Mouse (Mus musculus) lung, embryonic 15.5 days (tissue): Measurements from ENCODE around the gene Lrp5. TPM values are rescaled to one million over a fixed set of nuclear protein-coding genes. Genes with fewer than 3 reads are reported as not detected.

Experiments
- ATAC-seq: fragments of 200-750 bp; cut with Nextera tagmentation; 2 replicates; pipeline ENCODE4 v1.8.0; 2017; ENCODE audit warnings: moderate number of reproducible peaks, borderline replicate concordance; ENCODE audit not compliant: low FRiP score, low TSS enrichment; ENCODE audit errors: extremely low read depth
- H3K27ac ChIP-seq: fragments of 300-500 bp; sonication (generic); 2 replicates; pipeline ENCODE4 v1.5.1; 2015; ENCODE audit warnings: moderate library complexity, mild to moderate bottlenecking, inconsistent platforms
- H3K27me3 ChIP-seq: fragments of 300-500 bp; sonication (generic); 2 replicates; pipeline ENCODE4 v1.6.1; 2015; ENCODE audit warnings: inconsistent platforms
- H3K36me3 ChIP-seq: fragments of 300-500 bp; sonication (generic); 2 replicates; pipeline ENCODE4 v1.6.1; 2015; ENCODE audit warnings: inconsistent platforms
- H3K4me1 ChIP-seq: fragments of 300-500 bp; sonication (generic); 2 replicates; pipeline ENCODE4 v1.6.1; 2015; ENCODE audit warnings: inconsistent platforms
- H3K4me2 ChIP-seq: fragments of 300-500 bp; sonication (generic); 2 replicates; pipeline ENCODE4 v1.6.1; 2015; ENCODE audit warnings: inconsistent platforms, mild to moderate bottlenecking, moderate library complexity
- H3K4me3 ChIP-seq: fragments of 300-500 bp; sonication (generic); 2 replicates; pipeline ENCODE4 v1.5.1; 2015; ENCODE audit warnings: mild to moderate bottlenecking, inconsistent platforms
- H3K9ac ChIP-seq: fragments of 300-500 bp; sonication (generic); 2 replicates; pipeline ENCODE4 v1.6.1; 2015; ENCODE audit warnings: inconsistent platforms
- H3K9me3 ChIP-seq: fragments of 300-500 bp; sonication (generic); 2 replicates; pipeline ENCODE4 v1.6.1; 2016; ENCODE audit warnings: inconsistent platforms
- WGBS: fragments of 180-500 bp; shearing (Covaris S2); methylation state at CpG from one replicate; pipeline ENCODE4 v1.1.7; 2015; 5-methylcytosine and 5-hydroxymethylcytosine counted together
- polyA plus RNA-seq: library from polyadenylated mRNA; unstranded; fragments of >200 nt; fragmentation: Nextera tagmentation; extraction: Ambion mirVana; gene quantifications from 2 replicates; pipeline ENCODE4 v1.2.1, GENCODE M21; 2015

The Lrp5 gene
- polyA plus RNA-seq, 1 experiment from 2014 or later: 7.7 TPM

DNA sequence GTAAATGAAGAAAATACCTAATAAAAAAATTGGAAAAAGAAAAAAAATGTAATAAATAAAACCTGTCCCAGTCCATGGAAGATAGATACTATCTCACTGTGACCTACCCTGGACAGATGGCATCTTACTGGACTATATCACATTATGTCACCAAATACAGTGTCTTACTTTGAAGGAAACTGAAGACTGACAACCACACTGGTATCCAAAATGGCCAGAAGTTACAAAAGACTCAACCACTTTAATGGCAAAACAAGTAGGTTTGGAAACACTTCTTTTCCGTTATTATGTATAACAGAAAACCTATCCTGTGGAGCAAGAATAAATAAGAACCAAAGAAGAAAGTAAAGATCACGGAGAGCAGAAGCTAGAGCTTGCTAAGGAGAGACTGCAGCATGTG is 146.1 kb downstream of the Lrp5 start:
- no peak overlapping the region for H3K27ac ChIP-seq
- WGBS: 93% methylated on average over 2 of the region's 2 CpGs
- no peak overlapping the region for H3K4me3 ChIP-seq
- H3K4me1 ChIP-seq: no peaks in the 10 kb centered on the region
- no peak for ATAC-seq
- H3K27me3 ChIP-seq: no peaks in the 10 kb centered on the region
- no peak overlapping the region for H3K4me2 ChIP-seq
- H3K36me3 ChIP-seq: peaks cover 24% of the 10 kb centered on the region
- no peaks in the 10 kb centered on the region for H3K9me3 ChIP-seq
- H3K9ac ChIP-seq: no peak overlapping the region

DNA sequence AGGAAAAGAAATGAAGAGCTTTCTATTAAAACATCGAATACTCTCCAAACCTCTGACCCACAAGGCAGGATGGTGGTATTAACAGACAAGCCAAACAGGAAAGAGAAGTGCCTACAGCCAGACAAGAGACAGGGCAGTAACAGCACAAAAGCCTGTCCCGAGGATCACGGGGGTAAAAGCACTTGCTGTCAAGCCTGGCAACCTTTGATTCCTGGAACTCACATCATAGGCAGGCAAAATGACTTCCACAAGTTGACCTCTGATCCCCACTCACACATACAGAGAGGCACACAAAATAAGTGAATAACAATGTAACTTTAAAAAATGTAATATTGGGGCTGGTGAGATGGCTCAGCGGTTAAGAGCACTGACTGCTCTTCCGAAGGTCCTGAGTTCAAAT is 146.9 kb downstream of the Lrp5 start:
- Histone ChIP-seq H3K4me2 (no peak overlapping the region), H3K4me3 (no peak overlapping the region), H3K4me1 (no peaks in the 10 kb centered on the region), H3K27me3 (no peaks in the 10 kb centered on the region), H3K27ac (no peak overlapping the region), H3K9me3 (no peaks in the 10 kb centered on the region), H3K36me3 (peaks cover 24% of the 10 kb centered on the region), H3K9ac (no peak overlapping the region)
- ATAC-seq: no peak
- 83% methylated on average over 5 of the region's 5 CpGs for WGBS

DNA sequence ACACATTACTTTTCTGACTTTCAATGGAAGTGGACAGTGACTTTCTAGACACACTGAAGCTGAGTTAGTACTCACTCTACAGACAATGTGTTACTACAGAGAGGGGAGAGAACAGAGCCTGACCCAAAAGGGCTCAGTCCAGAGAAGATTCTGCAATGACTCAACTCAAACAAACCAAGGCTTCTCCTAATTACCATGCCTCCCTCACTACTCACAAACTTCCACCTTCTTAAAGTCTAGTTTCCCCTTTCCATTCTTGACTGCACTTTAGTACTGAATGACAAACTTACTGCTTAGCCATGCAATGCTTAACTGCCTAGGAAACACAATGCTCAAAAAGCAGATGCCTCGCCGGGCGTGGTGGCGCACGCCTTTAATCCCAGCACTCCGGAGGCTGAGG is 148.7 kb downstream of the Lrp5 start:
- Histone ChIP-seq H3K9ac (no peak overlapping the region), H3K4me1 (0 out of 2 replicates have a peak, but pooled peaks cover 2% of the 10 kb centered on the region), H3K27me3 (no peaks in the 10 kb centered on the region), H3K36me3 (peaks cover 11% of the 10 kb centered on the region), H3K9me3 (no peaks in the 10 kb centered on the region), H3K4me2 (no peak overlapping the region), H3K4me3 (no peak overlapping the region), H3K27ac (no peak overlapping the region)
- WGBS: 98% methylated on average over 6 of the region's 6 CpGs
- ATAC-seq: no peak

DNA sequence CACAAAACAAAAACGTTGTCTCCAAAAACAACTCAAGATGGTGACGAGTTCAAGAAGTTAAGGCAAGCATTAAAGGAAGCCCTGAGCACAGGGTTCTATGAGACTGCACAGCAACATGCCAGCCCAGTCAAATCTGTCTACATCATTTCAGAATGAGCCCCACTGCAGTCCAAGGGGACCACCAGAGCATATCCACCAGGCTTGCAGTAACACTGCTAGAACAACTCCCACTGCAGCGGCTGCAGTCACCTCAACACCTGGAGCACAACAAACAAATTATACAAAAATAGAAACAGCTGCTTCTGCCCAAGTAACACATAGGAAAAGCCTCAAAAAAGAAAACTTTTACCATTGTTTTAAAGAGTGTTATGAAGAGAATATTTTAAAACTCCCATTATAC is 151.4 kb downstream of the Lrp5 start:
- Histone ChIP-seq H3K9me3 (no peaks in the 10 kb centered on the region), H3K4me3 (no peak overlapping the region), H3K36me3 (no peaks in the 10 kb centered on the region), H3K4me1 (peaks cover 7% of the 10 kb centered on the region), H3K9ac (no peak overlapping the region), H3K4me2 (no peak overlapping the region), H3K27me3 (no peaks in the 10 kb centered on the region), H3K27ac (no peak overlapping the region)
- WGBS: 80% methylated on average over 3 of the region's 3 CpGs
- no peak for ATAC-seq

Other genes starting within 250 kb of the Lrp5 start
- gene Ppp6r3, start 110.8 kb downstream of the Lrp5 start, polyA plus RNA-seq: 58.0 and 60.1 TPM in 2 replicates
- gene 1810055G02Rik, start 21.7 kb upstream of the Lrp5 start, polyA plus RNA-seq: 31.9 and 32.2 TPM in 2 replicates
- gene Kmt5b, start 80.9 kb upstream of the Lrp5 start, polyA plus RNA-seq: 25.9 and 31.8 TPM in 2 replicates
- gene Chka, start 165.2 kb upstream of the Lrp5 start, polyA plus RNA-seq: 55.8 and 68.1 TPM in 2 replicates
- gene Tcirg1, start 220.6 kb upstream of the Lrp5 start, polyA plus RNA-seq: 46.6 and 53.1 TPM in 2 replicates
- gene Ndufs8, start 226.2 kb upstream of the Lrp5 start, polyA plus RNA-seq: 303 and 306 TPM in 2 replicates
- gene Aldh3b1, start 243.2 kb upstream of the Lrp5 start, polyA plus RNA-seq: 3.5 and 4.6 TPM in 2 replicates
- gene Unc93b1, start 248.6 kb upstream of the Lrp5 start, polyA plus RNA-seq: 18.4 and 22.3 TPM in 2 replicates